Mouse (Mus musculus): ENCODE data around the gene Krtap1-3. TPM values are rescaled to one million over a fixed set of nuclear protein-coding genes. Genes with fewer than 3 reads are reported as not detected.

Krtap1-3 gene
- polyA plus RNA-seq, 1 experiment from 2014 or later = not detected

GRCm38 (mm10) chr11:99550765-99551164 is 40.4 kb downstream of the Krtap1-3 start, which contains the start of gene Krtap3-3:
Gene Krtap3-3 (minus strand): TSS chr11:99550865.
- no peaks in the 10 kb centered on the region for H3K36me3 ChIP-seq (ENCODE audit: control insufficient read depth, insufficient read depth, low read length)
- WGBS = 62% methylated on average over 4 of the region's 4 CpGs
- H3K4me1 ChIP-seq (ENCODE audit: control insufficient read depth, insufficient read depth, low read length) = no peaks in the 10 kb centered on the region
- ATAC-seq (ENCODE audit: insufficient number of reproducible peaks, low FRiP score, low TSS enrichment, low read depth) (no peak), DNase-seq (ENCODE audit: low spot score) (no peak)
- no peaks in the 10 kb centered on the region for H3K9me3 ChIP-seq (ENCODE audit: control insufficient read depth, low read length)
- H3K27ac ChIP-seq (replicated peaks; ENCODE audit: low read depth, low read length) = no peak within 1 kb of the TSS
- no peaks in the 10 kb centered on the region for H3K27me3 ChIP-seq (ENCODE audit: control insufficient read depth, insufficient read depth, low read length)
- H3K4me2 ChIP-seq (ENCODE audit: low read depth, severe bottlenecking) = no peak within 1 kb of the TSS
- no peak within 1 kb of the TSS for H3K9ac ChIP-seq (ENCODE audit: low read length)
- no peak within 1 kb of the TSS for H3K4me3 ChIP-seq (ENCODE audit: low read depth, low read length)

GRCm38 (mm10) chr11:99547892-99548291 is 43.2 kb downstream of the Krtap1-3 start:
- ATAC-seq (ENCODE audit: insufficient number of reproducible peaks, low FRiP score, low TSS enrichment, low read depth) = no peak
- H3K27me3 ChIP-seq (ENCODE audit: control insufficient read depth, insufficient read depth, low read length) = no peaks in the 10 kb centered on the region
- no peaks in the 10 kb centered on the region for H3K4me1 ChIP-seq (ENCODE audit: control insufficient read depth, insufficient read depth, low read length)

More at GRCm38 (mm10) chr11:99547892-99548291, 43.2 kb downstream of the Krtap1-3 start:
- H3K4me3 ChIP-seq (ENCODE audit: low read depth, low read length) = no peak overlapping the region
- no peak for DNase-seq (ENCODE audit: low spot score)
- no peak overlapping the region for H3K9ac ChIP-seq (ENCODE audit: low read length)
- H3K27ac ChIP-seq (replicated peaks; ENCODE audit: low read depth, low read length) = no peak overlapping the region
- H3K36me3 ChIP-seq (ENCODE audit: control insufficient read depth, insufficient read depth, low read length) = no peaks in the 10 kb centered on the region
- H3K9me3 ChIP-seq (ENCODE audit: control insufficient read depth, low read length) = no peaks in the 10 kb centered on the region
- H3K4me2 ChIP-seq (ENCODE audit: low read depth, severe bottlenecking) = no peak overlapping the region

Other genes with a start within 250 kb of the Krtap1-3 start
- gene Krt27, start 240.2 kb downstream of the Krtap1-3 start, polyA plus RNA-seq (2014; fragmentation: Nextera tagmentation; extraction: Ambion mirVana) = not detected in 2 replicates
- 0.41 and 0.47 TPM in 2 replicates for gene Krt28, start 216.4 kb downstream of the Krtap1-3 start, polyA plus RNA-seq (2014; fragmentation: Nextera tagmentation; extraction: Ambion mirVana)
- 23.8 and 24.0 TPM in 2 replicates for gene Krt10, start 202.0 kb downstream of the Krtap1-3 start, polyA plus RNA-seq (2014; fragmentation: Nextera tagmentation; extraction: Ambion mirVana)
- gene Krt12, start 169.1 kb downstream of the Krtap1-3 start, polyA plus RNA-seq (2014; fragmentation: Nextera tagmentation; extraction: Ambion mirVana) = not detected in 2 replicates
- 0.32 and 0.44 TPM in 2 replicates for gene Krt20, start 153.2 kb downstream of the Krtap1-3 start, polyA plus RNA-seq (2014; fragmentation: Nextera tagmentation; extraction: Ambion mirVana)
- gene Krt23, start 98.2 kb downstream of the Krtap1-3 start, polyA plus RNA-seq (2014; fragmentation: Nextera tagmentation; extraction: Ambion mirVana) = 0.24 and 0.35 TPM in 2 replicates
- 0.12 TPM in 1 of 2 replicates, not detected in the other for gene Krt39, start 70.0 kb downstream of the Krtap1-3 start, polyA plus RNA-seq (2014; fragmentation: Nextera tagmentation; extraction: Ambion mirVana)
- gene Krt40, start 48.2 kb downstream of the Krtap1-3 start, polyA plus RNA-seq (2014; fragmentation: Nextera tagmentation; extraction: Ambion mirVana) = not detected in 2 replicates
- gene Krtap3-3, start 40.5 kb downstream of the Krtap1-3 start, polyA plus RNA-seq (2014; fragmentation: Nextera tagmentation; extraction: Ambion mirVana) = not detected in 2 replicates
- gene Krtap3-2, start 34.5 kb downstream of the Krtap1-3 start, polyA plus RNA-seq (2014; fragmentation: Nextera tagmentation; extraction: Ambion mirVana) = not detected in 2 replicates
- not detected in 2 replicates for gene Gm11939, start 31.9 kb downstream of the Krtap1-3 start, polyA plus RNA-seq (2014; fragmentation: Nextera tagmentation; extraction: Ambion mirVana)
- not detected in 2 replicates for gene Krtap3-1, start 24.7 kb downstream of the Krtap1-3 start, polyA plus RNA-seq (2014; fragmentation: Nextera tagmentation; extraction: Ambion mirVana)
- gene Krtap1-5, start 10.3 kb downstream of the Krtap1-3 start, polyA plus RNA-seq (2014; fragmentation: Nextera tagmentation; extraction: Ambion mirVana) = not detected in 2 replicates
- gene Krtap1-4, start 7.7 kb downstream of the Krtap1-3 start, polyA plus RNA-seq (2014; fragmentation: Nextera tagmentation; extraction: Ambion mirVana) = not detected in 2 replicates
- gene Krtap9-3, start 6.8 kb upstream of the Krtap1-3 start, polyA plus RNA-seq (2014; fragmentation: Nextera tagmentation; extraction: Ambion mirVana) = not detected in 2 replicates
- gene Gm11938, start 12.0 kb upstream of the Krtap1-3 start, polyA plus RNA-seq (2014; fragmentation: Nextera tagmentation; extraction: Ambion mirVana) = not detected in 2 replicates
- gene Gm11937, start 18.9 kb upstream of the Krtap1-3 start, polyA plus RNA-seq (2014; fragmentation: Nextera tagmentation; extraction: Ambion mirVana) = not detected in 2 replicates
- gene Krtap2-4, start 23.5 kb upstream of the Krtap1-3 start, polyA plus RNA-seq (2014; fragmentation: Nextera tagmentation; extraction: Ambion mirVana) = not detected in 2 replicates
- gene Gm11562, start 29.1 kb upstream of the Krtap1-3 start, polyA plus RNA-seq (2014; fragmentation: Nextera tagmentation; extraction: Ambion mirVana) = not detected in 2 replicates
- gene Krtap4-1, start 36.9 kb upstream of the Krtap1-3 start, polyA plus RNA-seq (2014; fragmentation: Nextera tagmentation; extraction: Ambion mirVana) = not detected in 2 replicates
- not detected in 2 replicates for gene Krtap4-2, start 43.7 kb upstream of the Krtap1-3 start, polyA plus RNA-seq (2014; fragmentation: Nextera tagmentation; extraction: Ambion mirVana)
- gene Krtap4-7, start 52.8 kb upstream of the Krtap1-3 start, polyA plus RNA-seq (2014; fragmentation: Nextera tagmentation; extraction: Ambion mirVana) = not detected in 2 replicates
- gene Gm11555, start 58.9 kb upstream of the Krtap1-3 start, polyA plus RNA-seq (2014; fragmentation: Nextera tagmentation; extraction: Ambion mirVana) = not detected in 2 replicates
- not detected in 2 replicates for gene Gm11563, start 67.6 kb upstream of the Krtap1-3 start, polyA plus RNA-seq (2014; fragmentation: Nextera tagmentation; extraction: Ambion mirVana)
- gene Krtap4-6, start 74.6 kb upstream of the Krtap1-3 start, polyA plus RNA-seq (2014; fragmentation: Nextera tagmentation; extraction: Ambion mirVana) = not detected in 2 replicates
- not detected in 2 replicates for gene Gm14190, start 99.4 kb upstream of the Krtap1-3 start, polyA plus RNA-seq (2014; fragmentation: Nextera tagmentation; extraction: Ambion mirVana)
- not detected in 2 replicates for gene Gm14180, start 143.0 kb upstream of the Krtap1-3 start, polyA plus RNA-seq (2014; fragmentation: Nextera tagmentation; extraction: Ambion mirVana)
- not detected in 2 replicates for gene Gm11595, start 181.6 kb upstream of the Krtap1-3 start, polyA plus RNA-seq (2014; fragmentation: Nextera tagmentation; extraction: Ambion mirVana)
- gene Krtap4-8, start 189.4 kb upstream of the Krtap1-3 start, polyA plus RNA-seq (2014; fragmentation: Nextera tagmentation; extraction: Ambion mirVana) = not detected in 2 replicates
- not detected in 2 replicates for gene Krtap4-9, start 193.9 kb upstream of the Krtap1-3 start, polyA plus RNA-seq (2014; fragmentation: Nextera tagmentation; extraction: Ambion mirVana)
- not detected in 2 replicates for gene Gm11596, start 202.1 kb upstream of the Krtap1-3 start, polyA plus RNA-seq (2014; fragmentation: Nextera tagmentation; extraction: Ambion mirVana)
- gene Gm11569, start 207.6 kb upstream of the Krtap1-3 start, polyA plus RNA-seq (2014; fragmentation: Nextera tagmentation; extraction: Ambion mirVana) = not detected in 2 replicates
- gene Gm11554, start 213.1 kb upstream of the Krtap1-3 start, polyA plus RNA-seq (2014; fragmentation: Nextera tagmentation; extraction: Ambion mirVana) = not detected in 2 replicates
- not detected in 2 replicates for gene Krtap4-13, start 218.6 kb upstream of the Krtap1-3 start, polyA plus RNA-seq (2014; fragmentation: Nextera tagmentation; extraction: Ambion mirVana)
- not detected in 2 replicates for gene Gm11564, start 224.3 kb upstream of the Krtap1-3 start, polyA plus RNA-seq (2014; fragmentation: Nextera tagmentation; extraction: Ambion mirVana)
- not detected in 2 replicates for gene 2300003K06Rik, start 246.7 kb upstream of the Krtap1-3 start, polyA plus RNA-seq (2014; fragmentation: Nextera tagmentation; extraction: Ambion mirVana)

All from limb, embryonic 11.5 days (tissue).